Mouse (Mus musculus) CD4-positive, CD25-positive, alpha-beta regulatory T cell, adult 9 weeks (primary cell): ENCODE data around the gene Gm49510. TPM values are rescaled to one million over a fixed set of nuclear protein-coding genes. Genes with fewer than 3 reads are reported as not detected.

ENCODE experiments used
- polyA plus RNA-seq: library from polyadenylated mRNA; unstranded; fragments of 100-300 nt; shearing (Covaris generic); gene quantifications from one replicate; pipeline ENCODE4 v1.2.1, GENCODE M21; 2017

Gm49510 gene
- not detected for polyA plus RNA-seq

DNA sequence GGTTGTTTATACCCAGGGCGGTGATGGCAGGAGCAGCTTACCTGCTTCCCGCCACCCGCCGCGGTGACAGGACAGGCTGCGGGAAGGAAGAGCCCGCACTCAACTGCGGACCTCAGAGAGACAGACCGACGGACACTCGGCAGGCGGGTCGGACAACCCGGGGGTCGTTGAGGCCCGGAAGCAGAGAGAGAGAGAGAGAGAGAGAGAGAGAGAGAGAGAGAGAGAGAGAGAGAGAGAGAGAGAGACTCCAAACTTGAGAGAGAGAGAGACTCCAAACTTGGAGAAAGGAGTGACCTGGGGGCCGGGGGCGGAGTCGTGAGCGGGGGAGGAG is at the start of gene Gm49510:
Gene Gm49510, plus strand, starts transcription at position 259 of the 331 bp plus-strand sequence.

DNA sequence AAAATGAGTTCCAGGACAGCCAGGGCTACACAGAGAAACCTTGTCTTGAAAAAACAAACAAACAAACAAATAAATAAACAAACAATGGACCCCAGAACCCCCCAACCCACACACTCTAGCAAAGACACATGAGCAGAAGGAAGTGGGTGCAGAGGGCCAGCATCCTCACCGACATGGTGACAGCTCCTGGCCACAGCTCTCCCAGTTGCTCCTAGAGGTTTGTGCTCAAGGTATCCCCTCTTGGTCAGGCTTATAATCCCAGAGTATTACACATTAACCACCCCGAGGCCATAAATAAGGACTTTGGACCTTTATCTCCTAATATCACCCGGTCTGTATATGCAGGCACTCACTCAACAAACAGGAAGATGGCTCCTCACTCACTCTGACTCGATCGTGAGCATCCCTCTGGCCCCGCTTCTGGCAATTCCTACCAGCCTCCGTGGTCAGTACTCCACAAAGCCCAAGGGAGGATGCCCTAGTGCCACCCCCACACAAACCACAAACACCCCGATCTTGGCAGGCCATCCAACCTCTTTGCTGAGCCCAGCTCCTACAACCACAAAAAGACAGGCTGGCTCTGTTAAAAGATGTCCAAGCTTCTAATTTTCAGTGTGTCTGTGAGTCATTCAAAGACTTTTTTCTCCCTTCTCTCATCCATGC is 44.0 kb upstream of the Gm49510 start, which contains the start of gene Lgals2:
Gene Lgals2, minus strand, starts transcription at position 227 of the 663 bp plus-strand sequence.

DNA sequence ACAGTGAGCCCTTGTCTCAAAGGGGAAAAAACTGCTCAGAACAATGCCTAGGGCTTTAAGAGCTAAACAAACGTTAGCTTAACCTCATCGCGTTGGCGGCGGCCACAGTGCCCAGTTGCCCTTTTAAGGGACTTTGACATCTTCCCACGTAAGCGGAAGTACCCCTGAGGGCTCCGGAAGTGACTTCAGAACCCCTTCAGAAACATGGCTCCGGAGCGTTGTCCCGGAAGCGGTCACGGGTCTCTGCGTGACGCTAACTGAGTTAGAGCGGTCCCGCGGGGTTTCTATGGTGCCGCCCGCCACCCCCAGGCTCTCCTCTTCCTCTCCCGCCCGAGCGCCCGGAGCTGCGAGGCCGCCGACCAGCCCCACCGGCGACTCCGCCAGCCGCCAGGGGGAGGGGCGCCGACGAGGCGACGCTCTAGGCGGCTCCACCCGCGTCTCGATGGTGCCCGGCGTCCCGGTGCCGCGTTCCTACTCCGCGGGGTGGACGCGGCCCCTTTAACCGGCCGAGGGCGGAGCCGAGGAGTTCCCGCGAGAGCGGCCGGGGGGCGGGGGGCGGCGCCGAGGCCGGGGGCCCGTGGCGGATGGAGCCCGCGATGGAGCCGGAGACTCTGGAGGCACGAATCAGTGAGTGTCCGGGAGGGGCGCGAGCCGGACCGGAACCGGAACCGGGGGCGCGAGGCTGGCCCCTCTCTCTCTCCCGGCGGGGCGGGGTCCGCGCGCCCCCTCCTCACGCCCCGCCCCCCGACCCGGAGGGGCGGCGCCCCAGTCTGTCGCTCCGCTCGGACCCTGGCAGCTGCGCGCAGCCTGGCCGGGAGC is 22.3 kb upstream of the Gm49510 start, which contains the start of gene Gga1:
Gene Gga1, plus strand, starts transcription at position 200 of the 819 bp plus-strand sequence.

DNA sequence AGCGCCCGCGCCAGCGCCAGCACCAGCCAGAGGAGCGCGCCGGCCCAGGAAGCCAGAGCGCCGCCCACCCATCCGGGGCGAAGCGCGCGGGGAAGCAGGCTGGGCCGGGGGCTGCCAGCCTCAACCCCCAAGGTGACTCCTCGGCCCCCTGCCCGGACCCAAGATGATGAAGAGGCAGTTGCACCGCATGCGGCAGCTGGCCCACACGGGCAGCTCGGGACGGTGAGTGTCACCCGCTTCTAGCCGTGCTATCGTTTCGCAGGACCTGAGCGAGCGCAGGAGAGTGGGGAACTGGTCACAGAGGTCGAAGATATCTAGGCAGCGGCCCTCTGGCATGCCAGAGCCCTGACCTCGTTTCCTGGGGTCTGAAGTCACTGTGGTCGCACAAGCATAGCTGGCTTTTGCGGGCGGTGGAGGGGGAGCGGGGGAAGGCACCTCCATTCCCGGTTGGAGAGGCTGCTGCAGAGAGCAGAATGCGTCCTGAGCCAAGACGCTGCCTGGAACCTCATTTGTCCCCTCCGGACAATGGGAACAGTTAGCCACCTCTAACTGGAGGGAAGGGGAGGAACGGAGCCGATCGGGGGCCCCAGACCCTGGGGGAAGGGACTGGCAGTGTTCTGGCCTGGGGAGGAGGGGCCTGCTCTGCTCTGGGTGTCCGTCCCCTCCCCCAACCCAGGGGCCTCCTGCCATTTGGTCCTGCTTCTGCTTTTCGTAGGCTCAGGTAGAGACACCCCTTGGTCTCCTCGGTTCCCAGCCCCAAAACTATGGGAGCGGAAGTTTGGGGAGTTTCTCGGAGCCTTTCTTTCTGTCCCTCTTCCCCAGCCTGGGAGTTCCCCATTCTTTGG is 495 bp downstream of the Gm49510 start, which contains the start of gene Sh3bp1:
Gene Sh3bp1, plus strand, starts transcription at position 29 of the 845 bp plus-strand sequence.

DNA sequence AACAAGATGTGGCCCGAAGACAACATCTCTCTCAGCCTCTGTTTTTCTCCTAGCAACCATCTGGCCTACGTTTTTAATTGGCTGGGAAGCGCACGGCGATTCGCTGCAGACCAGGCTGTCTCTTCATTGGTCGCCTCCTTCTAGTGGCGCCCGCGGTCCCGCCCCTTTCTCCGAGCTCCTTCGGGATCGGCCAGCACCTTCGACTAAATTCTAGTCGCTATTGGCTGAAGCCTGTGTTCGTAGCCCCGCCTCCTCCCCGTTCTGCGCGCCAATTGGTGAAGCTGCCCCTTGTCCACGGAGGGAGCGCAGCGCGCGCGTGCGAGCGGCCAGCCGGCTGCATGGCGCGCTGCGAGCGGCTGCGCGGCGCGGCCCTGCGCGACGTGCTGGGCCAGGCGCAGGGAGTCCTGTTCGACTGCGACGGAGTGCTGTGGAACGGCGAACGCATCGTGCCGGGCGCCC is 14.2 kb downstream of the Gm49510 start, which contains the start of gene Pdxp:
Gene Pdxp, plus strand, starts transcription at position 288 of the 459 bp plus-strand sequence.

DNA sequence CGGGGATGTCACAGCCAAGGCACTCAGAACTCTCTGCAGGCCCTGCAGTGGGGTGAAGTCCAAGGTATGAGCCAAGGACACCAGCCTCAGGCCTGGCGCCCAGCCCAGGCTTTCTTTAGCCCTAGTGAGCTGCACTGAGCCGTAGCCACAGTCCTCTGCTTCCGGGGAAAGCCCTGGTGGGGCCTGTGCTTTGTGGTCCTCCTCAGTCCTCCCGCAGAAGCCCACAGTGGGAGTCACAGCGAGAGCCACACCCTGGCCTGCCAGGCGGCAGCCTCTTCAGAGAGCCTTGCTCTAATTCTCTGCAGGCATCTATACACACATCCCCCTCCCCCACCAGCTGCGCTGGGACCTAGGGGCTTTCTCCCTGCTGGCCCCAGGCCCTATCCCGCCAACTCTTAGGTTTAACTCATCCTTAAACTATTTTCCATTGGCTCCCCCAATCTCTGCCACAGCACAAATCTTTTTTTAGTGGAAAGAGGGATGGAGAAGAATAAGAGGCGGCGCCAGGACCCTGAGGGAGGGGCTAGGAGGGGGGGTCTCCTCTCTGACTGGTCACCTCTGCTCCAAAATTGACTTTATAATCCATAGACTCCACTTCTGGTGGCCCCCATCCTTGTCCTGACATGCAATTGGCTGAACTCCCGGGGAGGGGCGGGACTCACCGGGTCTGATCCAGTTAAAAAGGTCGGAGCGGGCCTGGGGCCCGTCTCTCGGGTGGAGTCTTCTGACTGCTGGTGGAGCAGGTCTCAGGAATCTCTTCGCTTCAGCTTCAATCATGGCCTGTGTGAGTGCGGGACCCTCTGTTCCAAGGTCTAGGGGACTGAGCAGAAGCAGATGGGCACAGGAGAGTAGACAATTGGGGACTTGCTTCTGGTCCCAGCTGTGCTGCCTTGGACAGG is 26.8 kb downstream of the Gm49510 start, which contains the start of gene Lgals1:
Gene Lgals1, plus strand, starts transcription at position 705 of the 899 bp plus-strand sequence.

DNA sequence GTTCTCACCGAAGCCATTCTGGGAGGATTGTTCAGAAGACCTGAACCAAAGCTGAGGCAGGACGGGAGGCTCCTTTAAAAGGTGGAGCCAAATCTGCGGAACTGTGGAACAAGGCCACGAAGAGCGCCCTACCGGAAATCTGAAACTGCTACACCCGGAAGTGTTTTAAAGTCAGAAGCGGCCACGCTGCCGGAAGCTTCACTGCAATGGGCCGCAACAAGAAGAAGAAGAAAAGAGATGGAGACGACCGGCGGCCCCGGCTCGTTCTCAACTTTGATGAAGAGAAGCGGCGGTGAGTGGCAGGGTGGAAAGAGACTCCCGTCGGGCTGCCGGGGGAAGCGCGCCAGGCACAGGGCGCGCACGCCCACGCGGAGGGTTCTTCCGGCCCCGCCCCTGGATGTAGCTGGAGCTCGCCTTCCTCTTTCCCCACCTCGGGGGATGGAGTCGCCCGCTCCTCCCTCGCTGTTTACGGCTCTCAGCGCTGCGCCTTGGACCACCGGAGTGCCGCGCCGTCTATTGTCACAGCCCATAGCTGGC is 35.4 kb downstream of the Gm49510 start, which contains the start of gene Nol12:
Gene Nol12, plus strand, starts transcription at position 150 of the 537 bp plus-strand sequence.

DNA sequence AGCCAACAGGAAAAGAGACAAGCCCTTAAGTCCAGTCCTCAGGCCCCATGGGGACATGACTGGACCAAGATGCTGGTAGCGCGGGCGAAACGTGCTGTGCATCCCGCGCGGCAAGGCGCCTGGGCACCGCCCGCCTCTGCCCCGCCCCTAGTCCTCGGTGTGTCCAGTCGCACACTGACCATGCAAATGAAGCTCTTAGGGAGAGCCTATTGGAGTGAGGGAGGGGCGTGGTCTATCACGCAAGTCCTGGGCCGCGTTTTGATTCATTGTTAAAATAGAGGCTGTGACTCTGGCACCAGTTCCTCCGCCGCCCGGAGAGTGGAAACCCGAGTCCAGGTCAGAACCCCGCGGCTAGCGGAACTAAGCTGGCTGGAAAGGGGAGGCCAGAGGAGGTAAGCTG is 48.2 kb downstream of the Gm49510 start, which contains the start of gene Triobp:
Gene Triobp, plus strand, starts transcription at position 68 of the 400 bp plus-strand sequence.

Other genes with a start within 250 kb of the Gm49510 start
- gene Elfn2, start 180.9 kb upstream of the Gm49510 start, polyA plus RNA-seq = not detected
- 175 TPM for gene Mfng, start 126.2 kb upstream of the Gm49510 start, polyA plus RNA-seq
- gene Card10, start 96.6 kb upstream of the Gm49510 start, polyA plus RNA-seq = 0.06 TPM
- gene Cdc42ep1, start 57.0 kb upstream of the Gm49510 start, polyA plus RNA-seq = not detected
- gene Lgals2, start 44.1 kb upstream of the Gm49510 start, polyA plus RNA-seq = not detected
- gene Gga1, start 22.5 kb upstream of the Gm49510 start, polyA plus RNA-seq = 75.5 TPM
- 225 TPM for gene Sh3bp1, start 101 bp downstream of the Gm49510 start, polyA plus RNA-seq
- 1.3 TPM for gene Pdxp, start 14.3 kb downstream of the Gm49510 start, polyA plus RNA-seq
- gene Lgals1, start 27.1 kb downstream of the Gm49510 start, polyA plus RNA-seq = 462 TPM
- 61.0 TPM for gene Nol12, start 35.3 kb downstream of the Gm49510 start, polyA plus RNA-seq
- 48.6 TPM for gene Triobp, start 48.1 kb downstream of the Gm49510 start, polyA plus RNA-seq
- gene H1f0, start 128.8 kb downstream of the Gm49510 start, polyA plus RNA-seq = 31.2 TPM
- not detected for gene Galr3, start 142.2 kb downstream of the Gm49510 start, polyA plus RNA-seq
- gene Ankrd54, start 163.2 kb downstream of the Gm49510 start, polyA plus RNA-seq = 5.8 TPM
- gene Eif3l, start 175.5 kb downstream of the Gm49510 start, polyA plus RNA-seq = 191 TPM
- gene Micall1, start 209.2 kb downstream of the Gm49510 start, polyA plus RNA-seq = 13.6 TPM
- gene Polr2f, start 241.3 kb downstream of the Gm49510 start, polyA plus RNA-seq = 220 TPM
- 2.2 TPM for gene 1700088E04Rik, start 241.6 kb downstream of the Gm49510 start, polyA plus RNA-seq